Mouse (Mus musculus) testis, adult 10 weeks (tissue): Measurements from ENCODE around the gene Tnfsf15. TPM values are rescaled to one million over a fixed set of nuclear protein-coding genes. Genes with fewer than 3 reads are reported as not detected.

Experiments
- polyA plus RNA-seq: library from polyadenylated mRNA; stranded (reverse); fragments of 350-450 nt; fragmentation: Illumina TruSeq; extraction: RNeasy Lipid Tissue Mini Kit (QIAGEN cat#74804); gene quantifications from one replicate; pipeline ENCODE4 v1.2.3, GENCODE M21; 2014; ENCODE audit warnings: low read depth, low replicate concordance

Tnfsf15 gene
- polyA plus RNA-seq, result 2.1 TPM

GRCm38 (mm10) chr4:63744693-63745171 is at the start of gene Tnfsf15:
Gene Tnfsf15 (minus strand): TSS chr4:63745113.

Other genes with a start within 250 kb of the Tnfsf15 start
- gene Whrn, start 249.1 kb downstream of the Tnfsf15 start, polyA plus RNA-seq, result 2.3 TPM
- gene Atp6v1g1, start 200.3 kb downstream of the Tnfsf15 start, polyA plus RNA-seq, result 175 TPM
- 1.8 TPM for gene Tmem268, start 186.3 kb downstream of the Tnfsf15 start, polyA plus RNA-seq
- gene Gm11213, start 139.9 kb downstream of the Tnfsf15 start, polyA plus RNA-seq, result 77.1 TPM
- 260 TPM for gene Tex48, start 122.7 kb downstream of the Tnfsf15 start, polyA plus RNA-seq
- not detected for gene Gm11214, start 81.7 kb downstream of the Tnfsf15 start, polyA plus RNA-seq
- gene Tnfsf8, start 116.2 kb upstream of the Tnfsf15 start, polyA plus RNA-seq, result not detected